ENCODE assay signal across 30 mouse cellular contexts in the genomic region with DNA sequence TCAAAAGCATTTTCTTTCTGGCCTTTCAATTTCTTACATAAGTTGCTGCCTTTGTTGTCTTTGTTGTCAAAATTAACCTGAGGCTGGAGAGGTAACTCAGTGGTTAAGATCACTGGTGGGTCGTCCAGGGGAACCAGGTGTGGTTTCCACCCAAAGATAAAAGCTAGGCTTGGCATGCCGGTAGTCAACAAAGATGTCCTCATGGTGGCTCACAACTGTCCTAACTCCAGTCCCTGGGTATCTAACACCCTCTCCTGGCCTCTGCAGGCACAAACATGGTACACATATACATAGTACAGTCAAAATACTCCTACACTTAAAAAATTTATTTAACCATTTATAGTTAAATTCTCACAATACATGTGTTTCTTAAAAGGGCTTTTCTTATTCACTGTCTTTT. TPM values are rescaled to one million over a fixed set of nuclear protein-coding genes. Genes with fewer than 3 reads are reported as not detected.
A peak's percentile ranks its signal among the peaks of the same experiment; 100 is the strongest.
DNase-seq lines count a peak whose midpoint lies in the region; ATAC-seq and TF ChIP-seq lines count a peak whose summit lies in the region.
"Had no signal": no experiment of that assay in that cellular context is flagged by ENCODE, and none has a peak within 500 bp of the region (broad histone marks: within the 10 kb centered on the region; RNA-seq: fewer than 3 reads in every experiment).

No protein-coding gene starts in this region.

- dilution Hi-C loops in CH12.LX (cut with MboI; ENCODE audit: extremely low pct_ligation_motif_present, extremely low pct_unique_long_range_greater_than_20kb, low sequenced_read_pairs): no loop called here

- H3K4me1 ChIP-seq in liver, embryonic 14.5 days (replicated peaks; ENCODE audit: control insufficient read depth in 2 of 2, insufficient read depth in 2 of 2, low read length in 1 of 2): peaks cover 0 to 3% of the 10 kb centered on the region in 2 experiments; a peak in 1 of 4 replicates
- H3K4me1 ChIP-seq in CH12.LX (ENCODE audit: control insufficient read depth in 1 of 2, insufficient read depth in 2 of 2): no peaks in the 10 kb centered on the region
- no peaks in the 10 kb centered on the region for H3K4me1 ChIP-seq in limb, embryonic 10.5 days
- H3K4me1 ChIP-seq: embryonic facial prominence, embryonic 13.5 days; embryonic facial prominence, embryonic 15.5 days; forebrain, embryonic 10.5 days; forebrain, embryonic 12.5 days had no signal

- H3K27me3 ChIP-seq in liver, embryonic 14.5 days (ENCODE audit: control insufficient read depth, insufficient read depth, low read length): no peaks in the 10 kb centered on the region
- H3K27me3 ChIP-seq in CH12.LX (replicated peaks): no peaks in the 10 kb centered on the region
- no peaks in the 10 kb centered on the region for H3K27me3 ChIP-seq in limb, embryonic 10.5 days (ENCODE audit: low read depth, poor library complexity, severe bottlenecking)
- H3K27me3 ChIP-seq: embryonic facial prominence, embryonic 13.5 days; embryonic facial prominence, embryonic 15.5 days; forebrain, embryonic 12.5 days had no signal

- H3K36me3 ChIP-seq in liver, embryonic 14.5 days (replicated peaks; ENCODE audit: control insufficient read depth, insufficient read depth, low read depth): peaks cover 12% of the 10 kb centered on the region
- H3K36me3 ChIP-seq in CH12.LX (replicated peaks in 1 of 2; ENCODE audit: control insufficient read depth in 1 of 2, insufficient read depth in 1 of 2, low read length in 1 of 2): peaks cover 29 to 61% of the 10 kb centered on the region in 2 experiments
- peaks cover 45% of the 10 kb centered on the region for H3K36me3 ChIP-seq in limb, embryonic 10.5 days

- no peak for TF ChIP-seq POLR2A in CH12.LX (IDR thresholded peaks at IDR 0.05; ENCODE audit: low read depth, low read length)

- no peak overlapping the region for H3K27ac ChIP-seq in liver, embryonic 14.5 days
- no peak overlapping the region for H3K27ac ChIP-seq in CH12.LX (ENCODE audit: insufficient read depth, low read depth)
- no peak overlapping the region for H3K27ac ChIP-seq in limb, embryonic 10.5 days
- H3K27ac ChIP-seq: embryonic facial prominence, embryonic 13.5 days; embryonic facial prominence, embryonic 15.5 days; forebrain, embryonic 10.5 days; forebrain, embryonic 12.5 days had no signal

- H3K79me2 ChIP-seq in CH12.LX (replicated peaks; ENCODE audit: control insufficient read depth, extremely low read depth, insufficient read depth, poor library complexity, severe bottlenecking): no peaks in the 10 kb centered on the region

- WGBS in liver, embryonic 14.5 days (ENCODE audit: insufficient replicate concordance): 34% methylated on average over 2 of the region's 2 CpGs
- WGBS in limb, embryonic 10.5 days: 83% methylated on average over 2 of the region's 2 CpGs

- ATAC-seq in liver, embryonic 14.5 days (ENCODE audit: insufficient read depth): no peak
- peak; percentile 65; the same call in 1 of the 2 replicates for ATAC-seq in megakaryocyte-erythroid progenitor cell, adult 5-6 weeks (replicated peaks; ENCODE audit: low FRiP score, low TSS enrichment, poor library complexity, severe bottlenecking)
- ATAC-seq: CD4-positive, CD25-positive, alpha-beta regulatory T cell, adult 4 months; forebrain, embryonic 14.5 days had no signal

- no peak overlapping the region for H3K9ac ChIP-seq in liver, embryonic 14.5 days (replicated peaks)
- H3K9ac ChIP-seq in CH12.LX (ENCODE audit: insufficient read depth, low read depth): no peak overlapping the region
- H3K9ac ChIP-seq: embryonic facial prominence, embryonic 13.5 days; embryonic facial prominence, embryonic 15.5 days; forebrain, embryonic 12.5 days had no signal

- H3K9me3 ChIP-seq in liver, embryonic 14.5 days (ENCODE audit: control insufficient read depth, low read length): no peaks in the 10 kb centered on the region
- no peaks in the 10 kb centered on the region for H3K9me3 ChIP-seq in CH12.LX (replicated peaks; ENCODE audit: low read length)
- no peaks in the 10 kb centered on the region for H3K9me3 ChIP-seq in limb, embryonic 10.5 days (replicated peaks)
- H3K9me3 ChIP-seq: embryonic facial prominence, embryonic 13.5 days; embryonic facial prominence, embryonic 15.5 days; forebrain, embryonic 10.5 days; forebrain, embryonic 12.5 days had no signal

- peak; percentile 15 for TF ChIP-seq RAD21 in CH12.LX (IDR thresholded peaks at IDR 0.05; ENCODE audit: low read depth, low read length)

- H3K4me2 ChIP-seq in liver, embryonic 14.5 days (ENCODE audit: low read depth): no peak overlapping the region
- H3K4me2 ChIP-seq in CH12.LX (ENCODE audit: insufficient read depth, low read depth, poor library complexity, severe bottlenecking): no peak overlapping the region
- H3K4me2 ChIP-seq: embryonic facial prominence, embryonic 13.5 days; embryonic facial prominence, embryonic 15.5 days; forebrain, embryonic 12.5 days had no signal

- peak; percentile 53 for DNase-seq in heart, adult 11 months
- DNase-seq in heart, postnatal 14 days: no peak
- no peak for DNase-seq in liver, embryonic 14.5 days (ENCODE audit: low read depth in 3 of 3, low spot score in 3 of 3)
- DNase-seq in liver (no peak), CH12.LX (ENCODE audit: extremely low read depth) (no peak)
- no peak for DNase-seq in limb, embryonic 10.5 days (ENCODE audit: low spot score)
- no peak for DNase-seq in frontal cortex, adult 2 months (ENCODE audit: extremely low spot score in 1 of 2, low spot score in 1 of 2)
- DNase-seq: adrenal gland, adult 2 months; adrenal gland, postnatal 10 days; adrenal gland, postnatal 25 days; B cell, adult 2 months; cerebellum, adult 11 months; cerebellum, adult 18-20 months; cerebellum, adult 8-10 months; cerebellum, adult 9-11 months; cerebellum, postnatal 14 days; cerebellum, postnatal 36 days; embryo, embryonic 11 days had no signal

- in situ Hi-C loops in CH12.LX (cut with MboI; ENCODE audit: low pct_ligation_motif_present, low pct_unique_long_range_greater_than_20kb, low sequenced_read_pairs): no loop called here

- peak; percentile 13; the same call in 1 of the 2 replicates for TF ChIP-seq CTCF in liver, embryonic 14.5 days (IDR thresholded peaks at IDR 0.05; ENCODE audit: low read depth)
- TF ChIP-seq CTCF in CH12.LX (conservative IDR thresholded peaks at IDR 0.05 in 1 of 2, IDR thresholded peaks at IDR 0.05 in 1 of 2; ENCODE audit: low read depth in 2 of 2, low read length in 2 of 2): peak in 1 of 2 experiments; percentile 34; a peak in 2 of 4 replicates

- no peak for TF ChIP-seq EP300 in liver, embryonic 14.5 days (IDR thresholded peaks at IDR 0.05; ENCODE audit: low read depth)
- no peak for TF ChIP-seq EP300 in CH12.LX (IDR thresholded peaks at IDR 0.05; ENCODE audit: low read length)

- no peak overlapping the region for H3K4me3 ChIP-seq in liver, embryonic 14.5 days (ENCODE audit: insufficient read depth in 1 of 2, low read depth in 2 of 2, low read length in 2 of 2)
- no peak overlapping the region for H3K4me3 ChIP-seq in CH12.LX (replicated peaks in 1 of 3; ENCODE audit: low read depth in 2 of 3, low read length in 2 of 3, poor library complexity in 1 of 3)
- H3K4me3 ChIP-seq in limb, embryonic 10.5 days: no peak overlapping the region
- H3K4me3 ChIP-seq: embryonic facial prominence, embryonic 13.5 days; embryonic facial prominence, embryonic 15.5 days; erythroblast, embryonic 14.5 days; forebrain, embryonic 10.5 days; forebrain, embryonic 12.5 days had no signal

- intact Hi-C loops in heart, postnatal 14 days (cut with DNase I): no loop called here

RNA-seq across cellular contexts. Expression of a gene that starts 19.8 kb away (rescaled TPM):
- total RNA-seq in heart, postnatal 14 days (2021): not detected
- not detected in 2 replicates for polyA plus RNA-seq in liver, embryonic 14.5 days (2012; rRNA removed)
- 0.18 and 0.27 TPM in 2 replicates for polyA plus RNA-seq in liver, embryonic 14.5 days (2014; fragmentation: Nextera tagmentation; extraction: Ambion mirVana)
- total RNA-seq in CH12.LX (2012; rRNA removed): not detected in 2 replicates
- not detected in 2 replicates for total RNA-seq in CH12.LX (2014; rRNA removed)
- polyA plus RNA-seq in CH12.LX (2012; ENCODE audit: insufficient read length, low read depth): not detected in 2 replicates
- not detected in 2 replicates for total RNA-seq in megakaryocyte-erythroid progenitor cell, adult 5-6 weeks (2014; fragmentation: Nextera tagmentation)
- 0.34 TPM in 1 of 2 replicates, not detected in the other for total RNA-seq in megakaryocyte-erythroid progenitor cell, adult 5-6 weeks (2017)
- 3.0 and 4.0 TPM in 2 replicates for polyA plus RNA-seq in limb, embryonic 10.5 days (2016; fragmentation: Nextera tagmentation; extraction: Ambion mirVana)
- 0.10 TPM in 1 of 2 replicates, not detected in the other for polyA plus RNA-seq in frontal cortex, adult 2 months (2012; rRNA removed)
- total RNA-seq: adrenal gland, adult 2 months; adrenal gland, postnatal 10 days; adrenal gland, postnatal 25 days; common myeloid progenitor, adult 5-6 weeks; ES-E14; MEL had no signal
- polyA plus RNA-seq: adrenal gland, adult 2 months; brain, embryonic 14.5 days had no signal

RNA-seq across cellular contexts. Expression of a gene that starts 28.0 kb away (rescaled TPM):
- 10 to 100 TPM; 12.5 to 13.4 TPM for total RNA-seq in heart, postnatal 14 days (2021)
- polyA plus RNA-seq in liver, embryonic 14.5 days (2012; rRNA removed): 2.7 and 3.2 TPM in 2 replicates
- 2.8 and 3.0 TPM in 2 replicates for polyA plus RNA-seq in liver, embryonic 14.5 days (2014; fragmentation: Nextera tagmentation; extraction: Ambion mirVana)
- total RNA-seq in CH12.LX (2012; rRNA removed) (5.2 and 6.3 TPM in 2 replicates), CH12.LX (2014; rRNA removed) (4.3 TPM in 2 replicates)
- polyA plus RNA-seq in CH12.LX (2012; ENCODE audit: insufficient read length, low read depth): 6.0 TPM in 2 replicates
- total RNA-seq in megakaryocyte-erythroid progenitor cell, adult 5-6 weeks (2014; fragmentation: Nextera tagmentation): 14.0 and 17.8 TPM in 2 replicates
- total RNA-seq in megakaryocyte-erythroid progenitor cell, adult 5-6 weeks (2017): 24.9 and 26.2 TPM in 2 replicates
- polyA plus RNA-seq in limb, embryonic 10.5 days (2016; fragmentation: Nextera tagmentation; extraction: Ambion mirVana): 13.9 and 14.1 TPM in 2 replicates
- polyA plus RNA-seq in frontal cortex, adult 2 months (2012; rRNA removed): 8.5 and 10.1 TPM in 2 replicates

RNA-seq across cellular contexts. Expression of a gene that starts 28.1 kb away (rescaled TPM):
- 10 to 100 TPM; 71.5 to 86.1 TPM for total RNA-seq in heart, postnatal 14 days (2021)
- 10.6 and 36.2 TPM in 2 replicates for polyA plus RNA-seq in liver, embryonic 14.5 days (2012; rRNA removed)
- polyA plus RNA-seq in liver, embryonic 14.5 days (2014; fragmentation: Nextera tagmentation; extraction: Ambion mirVana): 48.3 and 53.7 TPM in 2 replicates
- total RNA-seq in CH12.LX (2012; rRNA removed) (192 and 231 TPM in 2 replicates), CH12.LX (2014; rRNA removed) (208 and 231 TPM in 2 replicates)
- polyA plus RNA-seq in CH12.LX (2012; ENCODE audit: insufficient read length, low read depth): 646 and 822 TPM in 2 replicates
- total RNA-seq in megakaryocyte-erythroid progenitor cell, adult 5-6 weeks (2014; fragmentation: Nextera tagmentation): 175 and 195 TPM in 2 replicates
- total RNA-seq in megakaryocyte-erythroid progenitor cell, adult 5-6 weeks (2017): 481 and 514 TPM in 2 replicates
- polyA plus RNA-seq in limb, embryonic 10.5 days (2016; fragmentation: Nextera tagmentation; extraction: Ambion mirVana): 222 and 234 TPM in 2 replicates
- polyA plus RNA-seq in frontal cortex, adult 2 months (2012; rRNA removed): 98.0 and 118 TPM in 2 replicates

RNA-seq across cellular contexts. Expression of a gene that starts 38.1 kb away (rescaled TPM):
- total RNA-seq in heart, postnatal 14 days (2021): 100 to 1,000 TPM; 120 to 130 TPM
- 44.1 and 81.7 TPM in 2 replicates for polyA plus RNA-seq in liver, embryonic 14.5 days (2012; rRNA removed)
- polyA plus RNA-seq in liver, embryonic 14.5 days (2014; fragmentation: Nextera tagmentation; extraction: Ambion mirVana): 293 and 298 TPM in 2 replicates
- total RNA-seq in CH12.LX (2012; rRNA removed) (238 and 249 TPM in 2 replicates), CH12.LX (2014; rRNA removed) (177 and 178 TPM in 2 replicates)
- 151 and 184 TPM in 2 replicates for polyA plus RNA-seq in CH12.LX (2012; ENCODE audit: insufficient read length, low read depth)
- 220 and 236 TPM in 2 replicates for total RNA-seq in megakaryocyte-erythroid progenitor cell, adult 5-6 weeks (2014; fragmentation: Nextera tagmentation)
- total RNA-seq in megakaryocyte-erythroid progenitor cell, adult 5-6 weeks (2017): 168 and 201 TPM in 2 replicates
- 590 and 611 TPM in 2 replicates for polyA plus RNA-seq in limb, embryonic 10.5 days (2016; fragmentation: Nextera tagmentation; extraction: Ambion mirVana)
- polyA plus RNA-seq in frontal cortex, adult 2 months (2012; rRNA removed): 182 and 193 TPM in 2 replicates
